Mouse (Mus musculus): Measurements from ENCODE around the gene Bcl3. TPM values are rescaled to one million over a fixed set of nuclear protein-coding genes. Genes with fewer than 3 reads are reported as not detected.
"Not testable (repeated sequence)": the region's sequence is repeated elsewhere in the genome, so short reads cannot be mapped to it uniquely, and the experiment has no call there.

Bcl3 gene
- polyA plus RNA-seq, 1 experiment from 2014 or later, result 4.4 TPM

- Histone ChIP-seq H3K27ac (ENCODE audit: low read length) (no peak overlapping the region), H3K4me3 (ENCODE audit: low read depth, low read length) (no peak overlapping the region), H3K9ac (ENCODE audit: low read depth, low read length) (no peak overlapping the region), H3K4me2 (ENCODE audit: low read depth, low read length) (no peak overlapping the region), H3K36me3 (ENCODE audit: control insufficient read depth, insufficient read depth) (no peaks in the 10 kb centered on the region), H3K9me3 (replicated peaks; ENCODE audit: control insufficient read depth, low read length) (no peaks in the 10 kb centered on the region), H3K4me1 (ENCODE audit: control insufficient read depth, low read depth, low read length) (peaks cover 5% of the 10 kb centered on the region; the same call in 1 of the 2 replicates), H3K27me3 (ENCODE audit: control insufficient read depth, insufficient read depth, low read depth, low read length) (peaks cover 10% of the 10 kb centered on the region)
- WGBS (ENCODE audit: insufficient replicate concordance), result 16% methylated on average over 2 of the region's 2 CpGs
- ATAC-seq (ENCODE audit: low read depth), result no peak
Measured at GRCm38 (mm10) chr7:19800764-19801163, 21.8 kb downstream of the Bcl3 start.

GRCm38 (mm10) chr7:19796697-19797588 is 25.6 kb downstream of the Bcl3 start, which contains the start of gene Cblc:
Gene Cblc (minus strand): TSS chr7:19796809.
- ATAC-seq (ENCODE audit: low read depth), result peak; percentile 84
- Histone ChIP-seq H3K4me1 (ENCODE audit: control insufficient read depth, low read depth, low read length) (no peaks in the 10 kb centered on the region; the same call in 1 of the 2 replicates), H3K9me3 (replicated peaks; ENCODE audit: control insufficient read depth, low read length) (no peaks in the 10 kb centered on the region), H3K9ac (ENCODE audit: low read depth, low read length) (peak within 1 kb of the TSS; percentile 33), H3K27me3 (ENCODE audit: control insufficient read depth, insufficient read depth, low read depth, low read length) (peaks cover 13% of the 10 kb centered on the region), H3K4me3 (ENCODE audit: low read depth, low read length) (peak within 1 kb of the TSS; percentile 46), H3K27ac (ENCODE audit: low read length) (peak within 1 kb of the TSS; percentile 14; the same call in 1 of the 2 replicates), H3K4me2 (ENCODE audit: low read depth, low read length) (peak within 1 kb of the TSS; percentile 45), H3K36me3 (ENCODE audit: control insufficient read depth, insufficient read depth) (no peaks in the 10 kb centered on the region)
- 3% methylated on average over 28 of the region's 32 CpGs for WGBS (ENCODE audit: insufficient replicate concordance)

- no peaks in the 10 kb centered on the region for H3K36me3 ChIP-seq (ENCODE audit: control insufficient read depth, insufficient read depth)
- peak overlapping the region; percentile 46 for H3K4me3 ChIP-seq (ENCODE audit: low read depth, low read length)
- no peaks in the 10 kb centered on the region for H3K9me3 ChIP-seq (replicated peaks; ENCODE audit: control insufficient read depth, low read length)
- H3K9ac ChIP-seq (ENCODE audit: low read depth, low read length), result peak overlapping the region; percentile 33
- H3K27ac ChIP-seq (ENCODE audit: low read length), result no peak overlapping the region
- WGBS (ENCODE audit: insufficient replicate concordance), result 13% methylated on average over 18 of the region's 18 CpGs
- H3K4me2 ChIP-seq (ENCODE audit: low read depth, low read length), result peak overlapping the region; percentile 45
- ATAC-seq (ENCODE audit: low read depth), result no peak
- no peaks in the 10 kb centered on the region; the same call in 1 of the 2 replicates for H3K4me1 ChIP-seq (ENCODE audit: control insufficient read depth, low read depth, low read length)
- peaks cover 13% of the 10 kb centered on the region for H3K27me3 ChIP-seq (ENCODE audit: control insufficient read depth, insufficient read depth, low read depth, low read length)
Measured at GRCm38 (mm10) chr7:19796254-19796653, 26.3 kb downstream of the Bcl3 start.

GRCm38 (mm10) chr7:19795236-19795635 is 27.3 kb downstream of the Bcl3 start:
- H3K36me3 ChIP-seq (ENCODE audit: control insufficient read depth, insufficient read depth), result no peaks in the 10 kb centered on the region
- H3K9ac ChIP-seq (ENCODE audit: low read depth, low read length), result no peak overlapping the region
- H3K27ac ChIP-seq (ENCODE audit: low read length), result no peak overlapping the region
- peaks cover 13% of the 10 kb centered on the region for H3K27me3 ChIP-seq (ENCODE audit: control insufficient read depth, insufficient read depth, low read depth, low read length)
- no peak overlapping the region for H3K4me3 ChIP-seq (ENCODE audit: low read depth, low read length)
- ATAC-seq (ENCODE audit: low read depth), result no peak
- H3K4me1 ChIP-seq (ENCODE audit: control insufficient read depth, low read depth, low read length), result no peaks in the 10 kb centered on the region; the same call in 1 of the 2 replicates
- no peaks in the 10 kb centered on the region for H3K9me3 ChIP-seq (replicated peaks; ENCODE audit: control insufficient read depth, low read length)
- no peak overlapping the region for H3K4me2 ChIP-seq (ENCODE audit: low read depth, low read length)
- 55% methylated on average over 2 of the region's 2 CpGs for WGBS (ENCODE audit: insufficient replicate concordance)

- 61% methylated on average over 19 of the region's 19 CpGs for WGBS (ENCODE audit: insufficient replicate concordance)
- peak; percentile 53 for ATAC-seq (ENCODE audit: low read depth)
- peaks cover 13% of the 10 kb centered on the region for H3K27me3 ChIP-seq (ENCODE audit: control insufficient read depth, insufficient read depth, low read depth, low read length)
- no peaks in the 10 kb centered on the region for H3K36me3 ChIP-seq (ENCODE audit: control insufficient read depth, insufficient read depth)
- no peak overlapping the region for H3K4me3 ChIP-seq (ENCODE audit: low read depth, low read length)
- H3K4me1 ChIP-seq (ENCODE audit: control insufficient read depth, low read depth, low read length), result peaks cover 4% of the 10 kb centered on the region
- no peak overlapping the region for H3K9ac ChIP-seq (ENCODE audit: low read depth, low read length)
- no peak overlapping the region for H3K4me2 ChIP-seq (ENCODE audit: low read depth, low read length)
- no peak overlapping the region; the same call in 1 of the 2 replicates for H3K27ac ChIP-seq (ENCODE audit: low read length)
- H3K9me3 ChIP-seq (replicated peaks; ENCODE audit: control insufficient read depth, low read length), result no peaks in the 10 kb centered on the region
Measured at GRCm38 (mm10) chr7:19792701-19793630, 29.6 kb downstream of the Bcl3 start.

- 67% methylated on average over 2 of the region's 2 CpGs for WGBS (ENCODE audit: insufficient replicate concordance)
- H3K27ac ChIP-seq (ENCODE audit: low read length); H3K9ac ChIP-seq (ENCODE audit: low read depth, low read length); H3K27me3 ChIP-seq (ENCODE audit: control insufficient read depth, insufficient read depth, low read depth, low read length); H3K4me2 ChIP-seq (ENCODE audit: low read depth, low read length); H3K36me3 ChIP-seq (ENCODE audit: control insufficient read depth, insufficient read depth); H3K4me3 ChIP-seq (ENCODE audit: low read depth, low read length); ATAC-seq (ENCODE audit: low read depth); H3K9me3 ChIP-seq (replicated peaks; ENCODE audit: control insufficient read depth, low read length); H3K4me1 ChIP-seq (ENCODE audit: control insufficient read depth, low read depth, low read length): not testable (repeated sequence)
Measured at GRCm38 (mm10) chr7:19791504-19791903, 31.1 kb downstream of the Bcl3 start.

GRCm38 (mm10) chr7:19789904-19790347 is 32.6 kb downstream of the Bcl3 start:
- H3K9me3 ChIP-seq (replicated peaks; ENCODE audit: control insufficient read depth, low read length), result no peaks in the 10 kb centered on the region
- 1% methylated on average over 19 of the region's 19 CpGs for WGBS (ENCODE audit: insufficient replicate concordance)
- H3K4me1 ChIP-seq (ENCODE audit: control insufficient read depth, low read depth, low read length), result peaks cover 4% of the 10 kb centered on the region
- H3K4me3 ChIP-seq (ENCODE audit: low read depth, low read length), result peak overlapping the region; percentile 45
- H3K4me2 ChIP-seq (ENCODE audit: low read depth, low read length), result peak overlapping the region; percentile 64
- no peaks in the 10 kb centered on the region for H3K36me3 ChIP-seq (ENCODE audit: control insufficient read depth, insufficient read depth)
- no peak overlapping the region for H3K27ac ChIP-seq (ENCODE audit: low read length)
- no peak overlapping the region for H3K9ac ChIP-seq (ENCODE audit: low read depth, low read length)
- H3K27me3 ChIP-seq (ENCODE audit: control insufficient read depth, insufficient read depth, low read depth, low read length), result no peaks in the 10 kb centered on the region
- peak; percentile 16; the same call in 1 of the 2 replicates for ATAC-seq (ENCODE audit: low read depth)

- no peaks in the 10 kb centered on the region for H3K27me3 ChIP-seq (ENCODE audit: control insufficient read depth, insufficient read depth, low read depth, low read length)
- no peak overlapping the region for H3K4me3 ChIP-seq (ENCODE audit: low read depth, low read length)
- H3K4me2 ChIP-seq (ENCODE audit: low read depth, low read length), result no peak overlapping the region
- WGBS (ENCODE audit: insufficient replicate concordance), result 30% methylated on average over 12 of the region's 12 CpGs
- no peak overlapping the region for H3K27ac ChIP-seq (ENCODE audit: low read length)
- H3K9me3 ChIP-seq (replicated peaks; ENCODE audit: control insufficient read depth, low read length), result no peaks in the 10 kb centered on the region
- no peak overlapping the region for H3K9ac ChIP-seq (ENCODE audit: low read depth, low read length)
- no peak for ATAC-seq (ENCODE audit: low read depth)
- peaks cover 4% of the 10 kb centered on the region for H3K4me1 ChIP-seq (ENCODE audit: control insufficient read depth, low read depth, low read length)
- no peaks in the 10 kb centered on the region for H3K36me3 ChIP-seq (ENCODE audit: control insufficient read depth, insufficient read depth)
Measured at GRCm38 (mm10) chr7:19785874-19786458, 36.6 kb downstream of the Bcl3 start.

Measured in liver, embryonic 16.5 days (tissue).